ENCODE assay signal across 18 mouse cellular contexts in the genomic region with DNA sequence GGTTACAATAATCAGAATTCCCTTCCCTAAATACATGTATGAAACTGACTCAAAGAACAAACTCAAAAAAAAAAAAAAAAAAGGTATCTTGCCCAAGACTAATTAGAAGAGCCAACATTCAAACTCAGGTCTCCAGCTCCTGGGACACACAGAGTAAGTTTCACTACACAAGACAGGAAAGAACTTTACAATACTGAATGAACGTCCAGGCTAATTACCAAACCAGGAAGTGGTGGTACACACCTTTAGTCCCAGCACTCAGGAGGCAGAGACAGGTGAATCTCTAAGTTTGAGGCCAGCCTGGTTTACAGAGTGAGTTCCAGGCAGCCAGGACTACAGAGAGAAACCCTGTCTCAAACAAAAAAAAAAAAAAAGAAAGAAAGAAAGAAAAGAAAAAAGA. TPM values are rescaled to one million over a fixed set of nuclear protein-coding genes. Genes with fewer than 3 reads are reported as not detected.
A peak's percentile ranks its signal among the peaks of the same experiment; 100 is the strongest.
DNase-seq lines count a peak whose midpoint lies in the region; ATAC-seq and TF ChIP-seq lines count a peak whose summit lies in the region.
"Had no signal": no experiment of that assay in that cellular context is flagged by ENCODE, and none has a peak within 500 bp of the region (broad histone marks: within the 10 kb centered on the region; RNA-seq: fewer than 3 reads in every experiment).

No protein-coding gene starts in this region.

- no peak overlapping the region for H3K4me3 ChIP-seq in forebrain, embryonic 13.5 days
- no peak overlapping the region for H3K4me3 ChIP-seq in forebrain, postnatal 0 days (ENCODE audit: low read depth, low read length)
- no peak overlapping the region for H3K4me3 ChIP-seq in CH12.LX (replicated peaks in 1 of 3; ENCODE audit: low read depth in 2 of 3, low read length in 2 of 3, poor library complexity in 1 of 3)
- no peak overlapping the region for H3K4me3 ChIP-seq in MEL (ENCODE audit: control insufficient read depth in 1 of 2, insufficient read depth in 1 of 2, low read depth in 2 of 2, low read length in 2 of 2)

- H3K36me3 ChIP-seq in forebrain, embryonic 13.5 days (ENCODE audit: poor library complexity, severe bottlenecking) = no peaks in the 10 kb centered on the region
- no peaks in the 10 kb centered on the region for H3K36me3 ChIP-seq in forebrain, postnatal 0 days (ENCODE audit: insufficient read depth)
- H3K36me3 ChIP-seq in CH12.LX (replicated peaks in 1 of 2; ENCODE audit: control insufficient read depth in 1 of 2, insufficient read depth in 1 of 2, low read length in 1 of 2) (peaks cover 4 to 25% of the 10 kb centered on the region in 2 experiments), MEL (ENCODE audit: control insufficient read depth in 1 of 2, insufficient read depth in 2 of 2, low read length in 2 of 2) (peaks cover 0 to 35% of the 10 kb centered on the region in 2 experiments; a peak in 3 of 4 replicates)
- no peaks in the 10 kb centered on the region for H3K36me3 ChIP-seq in splenic B cell, adult 2 months (ENCODE audit: control insufficient read depth, insufficient read depth, low read length, poor library complexity, severe bottlenecking)

- 54% methylated on average over 1 of the region's 1 CpGs for WGBS in forebrain, embryonic 13.5 days
- WGBS in forebrain, postnatal 0 days = 64% methylated on average over 1 of the region's 1 CpGs

- DNase-seq in forebrain, postnatal 0 days = no peak
- DNase-seq in CH12.LX (ENCODE audit: extremely low read depth) (no peak), MEL (ENCODE audit: low read depth, low spot score) (no peak)
- DNase-seq in splenic B cell, adult 2 months (ENCODE audit: low read depth, low spot score) = peak; percentile 18
- no peak for DNase-seq in kidney, postnatal 36 days
- no peak for DNase-seq in right cerebral cortex, postnatal 14 days
- DNase-seq: adrenal gland, adult 2 months; adrenal gland, postnatal 25 days; cerebellum, adult 11 months; cerebellum, adult 18-20 months; cerebellum, adult 8-10 months; cerebellum, adult 9-11 months; cerebellum, postnatal 14 days; cerebellum, postnatal 36 days had no signal

- ATAC-seq in forebrain, embryonic 13.5 days = no peak
- ATAC-seq in forebrain, postnatal 0 days = no peak
- ATAC-seq: forebrain, embryonic 14.5 days; forebrain, embryonic 16.5 days had no signal

- TF ChIP-seq RAD21 in CH12.LX (IDR thresholded peaks at IDR 0.05; ENCODE audit: low read depth, low read length) (no peak), MEL (IDR thresholded peaks at IDR 0.05; ENCODE audit: low read depth, low read length) (no peak)

- peaks cover 71% of the 10 kb centered on the region for H3K79me2 ChIP-seq in CH12.LX (replicated peaks; ENCODE audit: control insufficient read depth, extremely low read depth, insufficient read depth, poor library complexity, severe bottlenecking)
- H3K79me2 ChIP-seq in MEL (ENCODE audit: control insufficient read depth, insufficient read depth, low read length, poor library complexity) = peaks cover 67% of the 10 kb centered on the region

- no peak for TF ChIP-seq CTCF in forebrain, postnatal 0 days (IDR thresholded peaks at IDR 0.05; ENCODE audit: low read depth)
- TF ChIP-seq CTCF in CH12.LX (conservative IDR thresholded peaks at IDR 0.05 in 1 of 2, IDR thresholded peaks at IDR 0.05 in 1 of 2; ENCODE audit: low read depth in 2 of 2, low read length in 2 of 2) (no peak), MEL (IDR thresholded peaks at IDR 0.05 in 2 of 3, conservative IDR thresholded peaks at IDR 0.05 in 1 of 3; ENCODE audit: control insufficient read depth in 1 of 3, insufficient read depth in 1 of 3, low read depth in 2 of 3, low read length in 3 of 3, poor library complexity in 1 of 3, severe bottlenecking in 1 of 3) (no peak)

- 0 out of 2 replicates have a peak overlapping the region, but pooled peaks have one; percentile 24 for H3K4me2 ChIP-seq in forebrain, embryonic 13.5 days
- H3K4me2 ChIP-seq in forebrain, postnatal 0 days (ENCODE audit: low read depth) = no peak overlapping the region
- H3K4me2 ChIP-seq in CH12.LX (ENCODE audit: insufficient read depth, low read depth, poor library complexity, severe bottlenecking) = peak overlapping the region; percentile 92

- no peak overlapping the region for H3K9ac ChIP-seq in forebrain, embryonic 13.5 days
- H3K9ac ChIP-seq in forebrain, postnatal 0 days = no peak overlapping the region
- no peak overlapping the region for H3K9ac ChIP-seq in CH12.LX (ENCODE audit: insufficient read depth, low read depth)
- 0 out of 2 replicates have a peak overlapping the region, but pooled peaks have one; percentile 9 for H3K9ac ChIP-seq in MEL (ENCODE audit: control insufficient read depth, low read depth, low read length, poor library complexity, severe bottlenecking)

- H3K27me3 ChIP-seq in forebrain, embryonic 13.5 days = no peaks in the 10 kb centered on the region
- H3K27me3 ChIP-seq in forebrain, postnatal 0 days (ENCODE audit: insufficient read depth, low read length) = no peaks in the 10 kb centered on the region
- H3K27me3 ChIP-seq in CH12.LX (replicated peaks) (no peaks in the 10 kb centered on the region), MEL (ENCODE audit: control insufficient read depth in 1 of 2, insufficient read depth in 2 of 2, low read length in 2 of 2) (no peaks in the 10 kb centered on the region)
- H3K27me3 ChIP-seq in splenic B cell, adult 2 months (ENCODE audit: control insufficient read depth, insufficient read depth, low read length, poor library complexity, severe bottlenecking) = no peaks in the 10 kb centered on the region

- H3K4me1 ChIP-seq in forebrain, embryonic 13.5 days = peaks cover 28% of the 10 kb centered on the region
- H3K4me1 ChIP-seq in forebrain, postnatal 0 days (ENCODE audit: insufficient read depth) = peaks cover 14% of the 10 kb centered on the region; the same call in 1 of the 2 replicates
- peaks cover 9 to 60% of the 10 kb centered on the region in 2 experiments for H3K4me1 ChIP-seq in CH12.LX (ENCODE audit: control insufficient read depth in 1 of 2, insufficient read depth in 2 of 2)
- H3K4me1 ChIP-seq in MEL (ENCODE audit: control insufficient read depth in 1 of 2, insufficient read depth in 2 of 2, low read length in 2 of 2) = peaks cover 17 to 18% of the 10 kb centered on the region in 2 experiments

- H3K9me3 ChIP-seq in forebrain, embryonic 13.5 days (replicated peaks) = no peaks in the 10 kb centered on the region
- H3K9me3 ChIP-seq in forebrain, postnatal 0 days (ENCODE audit: low read length) = no peaks in the 10 kb centered on the region
- H3K9me3 ChIP-seq in CH12.LX (replicated peaks; ENCODE audit: low read length) (no peaks in the 10 kb centered on the region), MEL (replicated peaks; ENCODE audit: insufficient read depth, low read length) (no peaks in the 10 kb centered on the region; the same call in 1 of the 2 replicates)
- H3K9me3 ChIP-seq: G1E had no signal

- TF ChIP-seq POLR2A in CH12.LX (IDR thresholded peaks at IDR 0.05; ENCODE audit: low read depth, low read length) (no peak), MEL (IDR thresholded peaks at IDR 0.05; ENCODE audit: control insufficient read depth in 1 of 2, insufficient read depth in 1 of 2, low read depth in 1 of 2, low read length in 2 of 2, poor library complexity in 1 of 2) (no peak)

- no peak overlapping the region for H3K27ac ChIP-seq in forebrain, embryonic 13.5 days
- H3K27ac ChIP-seq in forebrain, postnatal 0 days (ENCODE audit: low read depth, low read length) = no peak overlapping the region
- H3K27ac ChIP-seq in CH12.LX (ENCODE audit: insufficient read depth, low read depth) = no peak overlapping the region
- no peak overlapping the region for H3K27ac ChIP-seq in MEL (ENCODE audit: control insufficient read depth, low read depth, low read length)

- dilution Hi-C loops in CH12.LX (cut with MboI; ENCODE audit: extremely low pct_ligation_motif_present, extremely low pct_unique_long_range_greater_than_20kb, low sequenced_read_pairs) = no loop called here

- in situ Hi-C loops in CH12.LX (cut with MboI; ENCODE audit: low pct_ligation_motif_present, low pct_unique_long_range_greater_than_20kb, low sequenced_read_pairs) = no loop called here

- TF ChIP-seq EP300 in CH12.LX (IDR thresholded peaks at IDR 0.05; ENCODE audit: low read length) = no peak
- TF ChIP-seq EP300 in MEL (IDR thresholded peaks at IDR 0.05; ENCODE audit: low read depth in 1 of 2, low read length in 2 of 2) = no peak

RNA-seq across cellular contexts. Expression of a gene that starts 3.4 kb away (rescaled TPM):
- polyA plus RNA-seq in forebrain, embryonic 13.5 days (2015; fragmentation: Nextera tagmentation; extraction: Ambion mirVana) = 42.5 and 45.4 TPM in 2 replicates
- total RNA-seq in forebrain, postnatal 0 days (2014; rRNA removed) = 35.9 and 41.1 TPM in 2 replicates
- polyA plus RNA-seq in forebrain, postnatal 0 days (2015; fragmentation: Nextera tagmentation; extraction: Ambion mirVana) = 23.3 and 29.4 TPM in 2 replicates
- total RNA-seq in CH12.LX (2012; rRNA removed) = 37.2 and 43.5 TPM in 2 replicates
- total RNA-seq in CH12.LX (2014; rRNA removed) = 69.8 and 73.1 TPM in 2 replicates
- polyA plus RNA-seq in CH12.LX (2012; ENCODE audit: insufficient read length, low read depth) = 69.0 and 79.7 TPM in 2 replicates
- total RNA-seq in MEL (2012; rRNA removed) = 23.0 and 23.4 TPM in 2 replicates
- 10 to 100 TPM; 34.1 to 67.2 TPM for polyA plus RNA-seq in MEL (2012; ENCODE audit: insufficient read depth in 1 of 2, insufficient read length in 2 of 2, low read depth in 1 of 2, low replicate concordance in 2 of 2, missing spikeins in 1 of 2)

RNA-seq across cellular contexts. Expression of a gene that starts 23.8 kb away (rescaled TPM):
- 148 and 158 TPM in 2 replicates for polyA plus RNA-seq in forebrain, embryonic 13.5 days (2015; fragmentation: Nextera tagmentation; extraction: Ambion mirVana)
- total RNA-seq in forebrain, postnatal 0 days (2014; rRNA removed) = 71.7 and 102 TPM in 2 replicates
- 113 and 133 TPM in 2 replicates for polyA plus RNA-seq in forebrain, postnatal 0 days (2015; fragmentation: Nextera tagmentation; extraction: Ambion mirVana)
- total RNA-seq in CH12.LX (2012; rRNA removed) (47.1 and 48.1 TPM in 2 replicates), CH12.LX (2014; rRNA removed) (83.0 and 94.7 TPM in 2 replicates), MEL (2012; rRNA removed) (22.3 and 24.0 TPM in 2 replicates)
- polyA plus RNA-seq in CH12.LX (2012; ENCODE audit: insufficient read length, low read depth) (46.4 and 48.1 TPM in 2 replicates), MEL (2012; ENCODE audit: insufficient read depth in 1 of 2, insufficient read length in 2 of 2, low read depth in 1 of 2, low replicate concordance in 2 of 2, missing spikeins in 1 of 2) (10 to 100 TPM in 1 of 2 experiments, not detected in 1; 29.5 TPM)

RNA-seq across cellular contexts. Expression of a gene that starts 23.8 kb away (rescaled TPM):
- 39.5 and 44.3 TPM in 2 replicates for polyA plus RNA-seq in forebrain, embryonic 13.5 days (2015; fragmentation: Nextera tagmentation; extraction: Ambion mirVana)
- total RNA-seq in forebrain, postnatal 0 days (2014; rRNA removed) = 43.6 and 51.5 TPM in 2 replicates
- polyA plus RNA-seq in forebrain, postnatal 0 days (2015; fragmentation: Nextera tagmentation; extraction: Ambion mirVana) = 61.0 and 64.8 TPM in 2 replicates
- total RNA-seq in CH12.LX (2012; rRNA removed) (17.6 and 23.0 TPM in 2 replicates), CH12.LX (2014; rRNA removed) (31.3 and 37.3 TPM in 2 replicates), MEL (2012; rRNA removed) (7.1 and 7.3 TPM in 2 replicates)
- polyA plus RNA-seq in CH12.LX (2012; ENCODE audit: insufficient read length, low read depth) (29.4 and 34.9 TPM in 2 replicates), MEL (2012; ENCODE audit: insufficient read depth in 1 of 2, insufficient read length in 2 of 2, low read depth in 1 of 2, low replicate concordance in 2 of 2, missing spikeins in 1 of 2) (1 to 10 TPM in 1 of 2 experiments, not detected in 1; 8.7 TPM)
